Mouse (Mus musculus) forebrain, embryonic 10.5 days (tissue): ENCODE measurements around the gene Lsp1. TPM values are rescaled to one million over a fixed set of nuclear protein-coding genes. Genes with fewer than 3 reads are reported as not detected.
A peak's percentile ranks its signal among the peaks of the same experiment; 100 is the strongest.

Experiments used
- DNase-seq: peaks from one replicate; pipeline ENCODE4 v3.0.0-alpha.2; 2017; ENCODE audit warnings: low spot score; ENCODE audit errors: extremely low spot score
- H3K27ac ChIP-seq: fragments of 300-500 bp; sonication (generic); 2 replicates; pipeline ENCODE4 v1.5.1; 2016; ENCODE audit warnings: mild to moderate bottlenecking
- H3K27me3 ChIP-seq: fragments of 300-500 bp; sonication (generic); 2 replicates; pipeline ENCODE4 v1.6.1; 2016; ENCODE audit warnings: mild to moderate bottlenecking; ENCODE audit not compliant: poor library complexity, severe bottlenecking
- H3K36me3 ChIP-seq: fragments of 300-500 bp; sonication (generic); replicated peaks from 2 replicates; pipeline ENCODE4 v1.6.1; 2016; ENCODE audit warnings: mild to moderate bottlenecking, moderate library complexity
- H3K4me1 ChIP-seq: fragments of 300-500 bp; sonication (generic); 2 replicates; pipeline ENCODE4 v1.6.1; 2016
- H3K4me3 ChIP-seq: fragments of 300-500 bp; sonication (generic); 2 replicates; pipeline ENCODE4 v1.5.1; 2016; ENCODE audit warnings: mild to moderate bottlenecking, moderate library complexity
- H3K9me3 ChIP-seq: fragments of 300-500 bp; sonication (generic); 2 replicates; pipeline ENCODE4 v1.6.1; 2016; ENCODE audit warnings: mild to moderate bottlenecking, moderate library complexity
- WGBS: fragments of 180-500 bp; shearing (Covaris S2); methylation state at CpG from one replicate; pipeline ENCODE4 v1.1.7; 2016; 5-methylcytosine and 5-hydroxymethylcytosine counted together
- polyA plus RNA-seq: library from polyadenylated mRNA; unstranded; fragments of >200 nt; fragmentation: Nextera tagmentation; extraction: Ambion mirVana; gene quantifications from 2 replicates; pipeline ENCODE4 v1.2.1, GENCODE M21; 2016

The Lsp1 gene
- polyA plus RNA-seq, 1 experiment from 2014 or later = 12.0 TPM

DNA sequence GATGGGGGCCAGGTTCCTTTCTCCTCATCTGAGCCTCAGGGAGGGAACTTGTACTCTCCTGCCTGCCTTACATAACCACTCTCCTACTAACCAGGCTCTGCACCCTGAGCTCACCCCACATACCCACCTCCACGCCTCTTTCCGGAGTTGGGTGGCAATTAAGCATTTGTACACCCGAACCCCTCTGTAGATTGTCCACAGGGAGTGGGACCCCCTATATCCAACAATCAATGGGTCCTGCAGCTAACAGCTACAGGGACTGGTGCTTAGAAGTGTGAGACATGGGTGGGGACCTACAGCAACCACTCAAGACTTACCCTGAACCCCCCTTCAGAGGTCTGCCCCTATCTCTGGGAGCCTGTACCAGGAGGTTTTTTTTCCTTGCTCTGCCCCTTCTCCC lies 20.1 kb downstream of the Lsp1 start:
- peak overlapping the region; percentile 93 for H3K27ac ChIP-seq
- WGBS = 93% methylated on average over 3 of the region's 3 CpGs
- H3K4me3 ChIP-seq = no peak overlapping the region

DNA sequence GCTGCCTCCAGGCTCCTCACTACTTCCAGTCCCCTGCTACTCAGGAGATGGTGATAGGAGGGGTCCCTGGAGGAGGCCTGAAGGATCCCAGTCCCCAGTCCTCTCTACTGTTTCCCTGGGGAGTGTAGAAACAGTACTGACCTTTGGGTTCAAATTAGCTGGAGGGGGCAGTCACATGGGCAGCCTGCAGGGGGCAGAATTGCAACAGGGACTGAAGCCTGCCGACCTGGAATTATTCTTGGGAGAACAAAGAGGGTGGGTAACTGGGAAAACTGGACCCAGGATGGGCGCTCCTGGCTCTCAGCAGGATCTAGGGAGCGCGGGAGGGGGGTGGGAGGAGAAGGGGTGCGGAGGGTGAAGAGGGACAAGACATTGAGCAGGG lies 20.6 kb downstream of the Lsp1 start:
- DNase-seq = peak; percentile 75
- Histone ChIP-seq H3K27me3 (peaks cover 16% of the 10 kb centered on the region; the same call in 1 of the 2 replicates), H3K4me1 (peaks cover 43% of the 10 kb centered on the region), H3K9me3 (no peaks in the 10 kb centered on the region), H3K27ac (peak overlapping the region; percentile 93), H3K36me3 (no peaks in the 10 kb centered on the region), H3K4me3 (peak overlapping the region; percentile 47)
- WGBS = 13% methylated on average over 5 of the region's 5 CpGs

More for the DNA sequence above, 20.1 kb downstream of the Lsp1 start:
- no peak for DNase-seq
- Histone ChIP-seq H3K9me3 (no peaks in the 10 kb centered on the region), H3K27me3 (peaks cover 16% of the 10 kb centered on the region; the same call in 1 of the 2 replicates), H3K36me3 (no peaks in the 10 kb centered on the region), H3K4me1 (peaks cover 43% of the 10 kb centered on the region)

DNA sequence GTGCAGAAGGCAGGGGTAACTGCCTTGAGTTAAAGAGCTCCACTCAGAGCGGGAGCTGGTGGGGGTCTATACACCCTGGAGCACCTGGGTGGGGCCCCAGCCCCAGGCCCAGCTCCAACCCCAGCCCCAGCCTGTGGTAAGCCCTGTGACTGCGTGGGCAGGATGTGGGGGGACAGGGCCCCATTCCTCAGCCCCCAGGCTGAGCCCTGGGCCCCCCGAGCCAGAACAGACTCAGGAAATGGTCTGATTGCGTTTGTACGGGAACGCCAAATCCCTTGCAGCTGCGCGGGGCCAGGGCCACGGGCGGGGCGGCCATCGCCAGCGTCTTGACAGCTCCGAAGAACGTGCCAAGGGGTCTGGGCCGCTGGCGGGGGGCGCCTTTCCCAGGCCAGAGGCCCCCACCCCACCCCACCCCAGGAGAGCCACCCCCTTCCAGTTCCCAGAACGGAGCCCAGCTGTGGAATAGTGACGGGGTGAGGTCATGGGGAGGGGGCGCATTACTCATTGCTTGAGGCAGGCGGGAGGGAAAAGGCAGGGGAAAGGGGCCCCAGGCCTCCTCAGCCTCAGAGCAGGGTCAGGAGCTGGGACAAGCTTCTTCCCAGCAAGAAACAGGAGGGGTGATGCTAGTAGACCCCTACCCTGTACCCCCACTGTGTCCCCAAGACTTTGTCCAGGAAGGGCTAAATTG lies 21.1 kb downstream of the Lsp1 start:
- WGBS = 2% methylated on average over 21 of the region's 22 CpGs
- peak; percentile 56 for DNase-seq
- Histone ChIP-seq H3K9me3 (no peaks in the 10 kb centered on the region), H3K27me3 (peaks cover 16% of the 10 kb centered on the region; the same call in 1 of the 2 replicates), H3K4me1 (peaks cover 48% of the 10 kb centered on the region), H3K4me3 (peak overlapping the region; percentile 47), H3K27ac (peak overlapping the region; percentile 93), H3K36me3 (no peaks in the 10 kb centered on the region)

DNA sequence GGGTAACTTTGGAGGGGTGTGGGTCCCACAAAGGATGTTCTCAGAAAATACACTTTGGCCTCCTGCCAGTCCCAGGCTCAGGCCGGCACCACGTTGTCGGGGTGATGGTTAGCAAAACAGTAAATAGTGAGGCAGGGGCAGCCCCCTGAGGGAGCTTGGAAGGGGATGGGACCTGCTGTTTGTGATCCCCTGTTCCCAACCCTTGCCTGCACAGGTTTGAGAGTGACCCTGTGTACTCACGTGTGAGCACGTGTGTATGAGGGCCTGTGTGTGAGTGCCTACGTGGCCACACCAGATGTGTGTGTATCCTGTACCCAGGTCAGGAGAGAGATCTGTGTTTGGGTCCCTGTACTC lies 21.6 kb downstream of the Lsp1 start:
- Histone ChIP-seq H3K27me3 (peaks cover 16% of the 10 kb centered on the region; the same call in 1 of the 2 replicates), H3K27ac (peak overlapping the region; percentile 93), H3K4me1 (peaks cover 53% of the 10 kb centered on the region), H3K9me3 (no peaks in the 10 kb centered on the region), H3K4me3 (peak overlapping the region; percentile 47), H3K36me3 (no peaks in the 10 kb centered on the region)
- 23% methylated on average over 6 of the region's 6 CpGs for WGBS
- DNase-seq = peak; percentile 36

DNA sequence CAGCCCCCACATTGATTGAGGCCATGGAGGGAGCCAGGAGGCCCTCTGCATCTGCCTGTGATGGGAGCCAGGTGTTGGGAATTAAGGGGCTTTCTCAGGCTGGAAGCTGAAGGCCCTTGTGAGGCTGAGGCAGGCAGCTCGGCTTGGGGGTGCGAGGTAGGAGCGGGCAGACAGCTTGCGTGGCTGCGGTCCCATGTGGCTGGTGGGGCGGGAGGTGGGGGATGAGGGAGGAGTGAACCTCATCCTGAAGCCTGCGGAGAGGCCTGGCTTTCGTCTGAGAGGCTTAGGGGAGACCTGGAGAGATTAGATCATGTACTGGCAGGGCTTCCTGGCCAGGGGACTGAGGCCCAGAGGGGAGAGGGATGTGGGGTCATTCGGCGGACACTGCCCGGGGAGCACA lies 22.5 kb downstream of the Lsp1 start:
- Histone ChIP-seq H3K4me1 (peaks cover 61% of the 10 kb centered on the region), H3K4me3 (no peak overlapping the region), H3K27me3 (peaks cover 16% of the 10 kb centered on the region; the same call in 1 of the 2 replicates), H3K9me3 (no peaks in the 10 kb centered on the region), H3K36me3 (no peaks in the 10 kb centered on the region), H3K27ac (peak overlapping the region; percentile 93)
- WGBS = 44% methylated on average over 11 of the region's 11 CpGs
- DNase-seq = no peak

DNA sequence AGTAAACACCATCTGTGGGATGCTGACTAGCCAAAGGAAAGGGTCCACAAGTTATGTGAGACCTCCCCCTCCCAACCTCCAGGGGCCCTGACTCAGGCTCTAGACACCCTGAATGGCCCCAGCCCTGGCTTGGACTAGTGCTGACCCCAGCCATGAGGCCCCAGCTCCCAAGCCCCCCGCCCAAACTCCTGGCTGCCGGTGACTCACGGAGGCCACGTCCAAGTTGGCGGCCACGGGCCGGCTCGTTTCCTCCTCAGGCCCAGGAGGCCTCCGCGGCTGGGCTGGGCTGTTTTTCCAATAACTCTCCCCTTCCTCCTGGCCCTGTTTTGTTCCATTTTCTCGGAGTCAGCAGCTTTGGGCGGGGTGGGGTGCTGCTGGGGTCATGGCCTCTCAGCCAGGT lies 24.2 kb downstream of the Lsp1 start:
- H3K27ac ChIP-seq = peak overlapping the region; percentile 67
- H3K27me3 ChIP-seq = peaks cover 16% of the 10 kb centered on the region; the same call in 1 of the 2 replicates
- H3K36me3 ChIP-seq = no peaks in the 10 kb centered on the region
- WGBS = 86% methylated on average over 12 of the region's 12 CpGs
- H3K4me3 ChIP-seq = no peak overlapping the region
- no peaks in the 10 kb centered on the region for H3K9me3 ChIP-seq
- peaks cover 60% of the 10 kb centered on the region for H3K4me1 ChIP-seq
- no peak for DNase-seq

DNA sequence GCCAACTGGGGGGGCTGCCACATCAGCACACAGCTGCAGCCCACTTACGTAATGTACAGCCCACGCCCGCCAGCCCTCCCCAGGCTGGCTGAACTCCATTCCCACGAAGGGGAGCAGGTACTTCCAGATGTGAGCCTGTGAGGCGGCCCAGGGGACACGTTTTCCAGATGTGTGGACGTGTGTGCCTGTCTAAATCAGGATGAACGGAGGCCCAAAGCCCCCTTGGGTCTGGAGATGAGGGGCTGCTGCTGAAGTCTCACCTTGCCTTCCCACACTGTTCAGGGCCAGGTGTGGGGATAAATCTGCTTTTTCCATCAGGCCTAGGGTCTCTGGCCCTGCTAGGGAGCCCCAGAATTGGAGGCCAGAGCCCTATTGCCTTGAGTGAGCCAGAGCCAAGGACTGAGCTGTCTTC lies 26.1 kb downstream of the Lsp1 start:
- Histone ChIP-seq H3K4me3 (no peak overlapping the region), H3K27ac (peak overlapping the region; percentile 82), H3K9me3 (no peaks in the 10 kb centered on the region), H3K27me3 (peaks cover 16% of the 10 kb centered on the region; the same call in 1 of the 2 replicates), H3K36me3 (no peaks in the 10 kb centered on the region), H3K4me1 (peaks cover 50% of the 10 kb centered on the region)
- DNase-seq = no peak
- WGBS = 74% methylated on average over 8 of the region's 8 CpGs

DNA sequence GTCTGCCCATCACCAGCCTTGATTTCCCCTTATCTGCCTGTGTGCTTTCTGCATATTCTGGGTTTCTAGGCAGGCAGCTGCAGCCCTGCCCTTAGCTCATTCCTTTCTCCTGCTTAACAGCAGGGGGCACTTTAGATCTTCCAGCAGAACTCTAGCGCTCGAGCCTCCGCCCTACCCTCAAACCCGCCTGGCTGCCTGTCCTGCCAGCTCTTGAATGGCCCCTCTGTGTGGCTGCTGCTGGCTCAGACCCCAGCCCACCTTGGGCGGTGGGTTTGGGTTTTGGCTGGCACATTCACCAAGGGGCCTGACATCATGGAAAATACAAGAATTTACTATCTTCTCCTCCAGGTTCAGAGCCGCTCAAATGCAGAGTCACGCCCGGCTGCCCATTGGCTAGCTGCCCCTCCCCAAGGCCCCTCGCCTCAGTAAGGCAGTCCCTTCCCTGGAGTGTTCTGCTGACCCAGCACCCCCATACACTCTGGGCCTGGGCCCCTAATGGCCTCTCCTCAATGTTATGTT lies 26.8 kb downstream of the Lsp1 start:
- peaks cover 43% of the 10 kb centered on the region for H3K4me1 ChIP-seq

DNA sequence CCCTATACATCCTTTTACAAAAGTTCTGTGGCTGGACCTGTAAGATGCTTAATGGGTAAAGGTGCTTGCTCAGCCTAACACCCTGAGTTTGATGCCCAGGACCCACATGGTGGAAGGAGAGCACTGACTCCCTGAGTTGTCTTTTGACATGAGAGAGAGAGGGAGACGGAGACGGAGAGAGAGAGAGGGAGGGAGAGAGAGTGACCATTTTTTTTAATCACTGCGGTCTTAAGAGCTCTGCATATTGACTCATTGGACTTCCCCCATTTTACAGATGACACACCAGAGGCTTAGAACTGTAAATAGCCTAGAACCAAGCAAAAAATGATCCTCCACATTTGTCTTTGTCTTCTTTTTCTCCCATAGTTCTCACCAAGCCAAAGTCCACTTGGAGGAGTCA lies 27.4 kb downstream of the Lsp1 start:
- no peak for DNase-seq
- no peaks in the 10 kb centered on the region for H3K36me3 ChIP-seq
- peaks cover 37% of the 10 kb centered on the region for H3K4me1 ChIP-seq
- no peak overlapping the region for H3K4me3 ChIP-seq
- WGBS = 75% methylated on average over 3 of the region's 3 CpGs
- H3K27ac ChIP-seq = peak overlapping the region; percentile 82
- H3K9me3 ChIP-seq = no peaks in the 10 kb centered on the region
- H3K27me3 ChIP-seq = peaks cover 6% of the 10 kb centered on the region; the same call in 1 of the 2 replicates

More for the DNA sequence above, 26.8 kb downstream of the Lsp1 start:
- peak overlapping the region; percentile 82 for H3K27ac ChIP-seq
- no peaks in the 10 kb centered on the region for H3K9me3 ChIP-seq
- WGBS = 18% methylated on average over 9 of the region's 9 CpGs
- peaks cover 12% of the 10 kb centered on the region; the same call in 1 of the 2 replicates for H3K27me3 ChIP-seq
- DNase-seq = peak; percentile 71
- H3K36me3 ChIP-seq = no peaks in the 10 kb centered on the region
- H3K4me3 ChIP-seq = 0 out of 2 replicates have a peak overlapping the region, but pooled peaks have one; percentile 2

DNA sequence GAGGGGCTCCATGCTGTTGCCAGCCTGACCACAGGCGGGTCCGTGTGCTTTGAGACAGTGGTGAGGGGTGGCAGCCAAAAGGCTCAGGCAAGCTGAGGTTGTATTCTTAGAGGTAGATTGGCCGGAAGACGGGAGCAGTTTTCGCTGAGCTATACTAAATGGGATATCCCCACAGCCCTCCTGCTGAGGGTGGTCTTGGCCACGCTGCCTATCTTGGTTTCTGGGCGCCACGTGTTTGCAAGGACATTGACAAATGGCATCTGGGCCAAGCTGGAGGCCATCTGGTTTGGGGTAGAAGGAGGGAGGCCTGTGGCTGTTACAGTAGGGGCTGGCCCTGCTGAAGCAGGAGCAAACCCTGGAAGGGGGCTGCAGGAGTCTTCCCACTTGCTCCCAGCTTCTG lies 32.9 kb downstream of the Lsp1 start:
- H3K27ac ChIP-seq = no peak overlapping the region

DNA sequence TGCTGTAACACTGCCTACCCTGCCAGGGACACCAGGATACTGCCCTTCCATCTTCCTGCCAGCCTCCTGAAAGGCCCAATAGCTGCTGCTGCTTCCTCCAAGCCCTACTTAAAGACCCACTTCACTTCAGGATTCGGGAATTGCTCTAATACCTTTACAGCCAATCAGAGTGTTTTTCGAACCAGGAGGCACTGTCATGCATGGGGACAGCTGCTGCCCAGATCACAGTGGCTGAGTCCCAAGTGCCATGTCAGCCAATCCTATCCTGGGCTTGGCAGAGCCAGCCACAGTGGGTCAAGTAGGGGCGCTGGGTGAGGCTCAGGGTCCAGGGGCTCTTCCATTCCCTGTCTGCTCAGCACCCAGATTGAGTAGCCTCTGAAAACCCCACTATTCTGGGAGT lies 35.5 kb downstream of the Lsp1 start:
- no peak for DNase-seq
- no peaks in the 10 kb centered on the region for H3K36me3 ChIP-seq
- no peaks in the 10 kb centered on the region for H3K4me1 ChIP-seq
- H3K27ac ChIP-seq = no peak overlapping the region
- no peaks in the 10 kb centered on the region for H3K9me3 ChIP-seq
- H3K27me3 ChIP-seq = no peaks in the 10 kb centered on the region
- 84% methylated on average over 3 of the region's 3 CpGs for WGBS
- no peak overlapping the region for H3K4me3 ChIP-seq

More for the DNA sequence above, 32.9 kb downstream of the Lsp1 start:
- no peaks in the 10 kb centered on the region for H3K27me3 ChIP-seq
- 0 out of 2 replicates have a peak, but pooled peaks cover 1% of the 10 kb centered on the region for H3K4me1 ChIP-seq
- H3K4me3 ChIP-seq = no peak overlapping the region
- no peak for DNase-seq
- no peaks in the 10 kb centered on the region for H3K36me3 ChIP-seq
- no peaks in the 10 kb centered on the region for H3K9me3 ChIP-seq
- WGBS = 86% methylated on average over 8 of the region's 8 CpGs

DNA sequence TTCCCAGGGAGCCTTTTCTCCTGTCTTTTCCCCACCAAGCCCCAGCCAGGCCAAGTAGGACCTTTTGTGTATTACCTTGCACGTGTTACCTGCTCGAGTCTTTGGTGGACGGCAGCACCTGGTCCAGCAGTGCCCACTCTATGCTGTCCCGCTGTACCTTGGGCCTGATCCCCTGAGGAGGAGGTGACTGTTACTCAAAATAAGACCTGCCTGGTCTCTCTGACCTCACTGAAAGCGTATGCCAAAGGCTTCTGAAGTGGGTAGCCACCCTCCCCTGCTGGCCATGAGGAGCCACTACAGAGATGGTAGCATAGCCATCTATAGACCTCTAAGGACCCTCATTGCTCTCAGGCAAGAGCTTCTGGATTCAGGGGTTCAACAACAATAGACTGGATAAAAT lies 36.2 kb downstream of the Lsp1 start:
- no peak for DNase-seq
- WGBS = 89% methylated on average over 5 of the region's 5 CpGs
- no peak overlapping the region for H3K4me3 ChIP-seq
- H3K27me3 ChIP-seq = no peaks in the 10 kb centered on the region
- no peaks in the 10 kb centered on the region for H3K36me3 ChIP-seq
- H3K27ac ChIP-seq = no peak overlapping the region
- no peaks in the 10 kb centered on the region for H3K9me3 ChIP-seq
- no peaks in the 10 kb centered on the region for H3K4me1 ChIP-seq

DNA sequence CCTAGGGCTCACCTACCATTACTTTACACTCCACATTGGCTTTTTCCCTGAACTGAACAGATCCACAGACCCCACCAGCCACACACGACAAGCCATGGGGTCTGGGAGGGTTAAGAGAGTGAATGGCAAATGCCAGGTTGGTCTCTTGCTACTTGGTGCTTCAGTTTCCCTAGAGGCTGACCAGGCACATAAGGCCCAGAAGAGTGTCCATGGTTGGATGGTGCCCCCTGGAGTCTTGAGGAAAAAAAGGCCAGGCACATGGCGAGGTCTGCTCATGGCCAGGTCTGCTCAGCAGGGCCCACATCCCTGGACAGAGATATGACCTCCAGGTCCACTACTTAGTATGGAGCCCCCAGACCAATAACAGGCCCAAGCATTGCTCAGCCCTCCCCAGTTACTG lies 37.2 kb downstream of the Lsp1 start:
- H3K27me3 ChIP-seq = no peaks in the 10 kb centered on the region
- no peak overlapping the region for H3K4me3 ChIP-seq
- no peaks in the 10 kb centered on the region for H3K4me1 ChIP-seq
- H3K9me3 ChIP-seq = no peaks in the 10 kb centered on the region
- no peak for DNase-seq
- H3K36me3 ChIP-seq = no peaks in the 10 kb centered on the region
- WGBS = 91% methylated on average over 2 of the region's 2 CpGs
- H3K27ac ChIP-seq = no peak overlapping the region
